In the genomic region with DNA sequence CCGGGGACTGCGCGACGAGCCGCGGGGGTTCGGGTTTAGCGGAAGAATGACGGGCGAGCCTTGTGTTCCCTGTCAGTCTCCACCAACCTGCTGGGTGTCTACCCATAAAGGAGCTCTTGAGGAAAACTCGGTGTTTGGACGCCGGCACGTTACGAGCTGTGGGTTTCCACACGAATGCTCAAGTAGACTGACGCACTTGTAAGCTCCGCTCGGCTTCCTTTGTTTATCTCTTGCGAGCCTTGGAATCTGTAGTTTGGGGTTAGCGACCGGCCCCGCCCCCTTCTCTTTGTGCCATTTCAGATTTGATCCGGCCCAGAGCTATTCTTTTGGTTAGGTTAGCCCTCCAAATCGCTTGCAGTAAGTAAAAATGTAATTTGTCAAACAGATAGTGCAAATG, we compare ENCODE assay signal across 7 mouse cellular contexts. TPM values are rescaled to one million over a fixed set of nuclear protein-coding genes. Genes with fewer than 3 reads are reported as not detected.
DNase-seq lines count a peak whose midpoint lies in the region; ATAC-seq and TF ChIP-seq lines count a peak whose summit lies in the region.

No protein-coding gene starts in this region.

- peak; percentile 71 for DNase-seq in thymus, postnatal 4 days
- DNase-seq in thymus, postnatal 36 days = no peak
- peak; percentile 47 for DNase-seq in c-Kit-negative CD71-positive TER-119-positive erythroid progenitor cells, embryonic 14.5 days (ENCODE audit: low read depth, low spot score)
- DNase-seq in hindbrain, embryonic 10.5 days (ENCODE audit: low spot score) = no peak
- peak; percentile 41 to 57 (median 47) for DNase-seq in liver, embryonic 14.5 days (ENCODE audit: low read depth in 3 of 3, low spot score in 3 of 3)
- no peak for DNase-seq in cerebellum, postnatal 14 days

- peak overlapping the region; percentile 95 for H3K27ac ChIP-seq in hindbrain, embryonic 10.5 days
- H3K27ac ChIP-seq in liver, embryonic 14.5 days = peak overlapping the region; percentile 81
- H3K27ac ChIP-seq in neural tube, embryonic 14.5 days (ENCODE audit: low read depth, low read length) = peak overlapping the region; percentile 90

- TF ChIP-seq EP300 in liver, embryonic 14.5 days (IDR thresholded peaks at IDR 0.05; ENCODE audit: low read depth) = no peak

- H3K9me3 ChIP-seq in hindbrain, embryonic 10.5 days = no peaks in the 10 kb centered on the region
- H3K9me3 ChIP-seq in liver, embryonic 14.5 days (ENCODE audit: control insufficient read depth, low read length) = no peaks in the 10 kb centered on the region
- H3K9me3 ChIP-seq in neural tube, embryonic 14.5 days (ENCODE audit: control insufficient read depth, low read length) = no peaks in the 10 kb centered on the region

- no peak for TF ChIP-seq CTCF in liver, embryonic 14.5 days (IDR thresholded peaks at IDR 0.05; ENCODE audit: low read depth)

- peak overlapping the region; percentile 83 for H3K9ac ChIP-seq in liver, embryonic 14.5 days (replicated peaks)
- peak overlapping the region; percentile 79 for H3K9ac ChIP-seq in neural tube, embryonic 14.5 days (replicated peaks; ENCODE audit: low read depth, low read length)

- H3K27me3 ChIP-seq in hindbrain, embryonic 10.5 days (ENCODE audit: insufficient read depth, poor library complexity, severe bottlenecking) = no peaks in the 10 kb centered on the region
- no peaks in the 10 kb centered on the region for H3K27me3 ChIP-seq in liver, embryonic 14.5 days (ENCODE audit: control insufficient read depth, insufficient read depth, low read length)
- no peaks in the 10 kb centered on the region for H3K27me3 ChIP-seq in neural tube, embryonic 14.5 days (ENCODE audit: control insufficient read depth, insufficient read depth, low read length)

- under 1% methylated on average over 25 of the region's 25 CpGs for WGBS in hindbrain, embryonic 10.5 days
- under 1% methylated on average over 25 of the region's 25 CpGs for WGBS in liver, embryonic 14.5 days (ENCODE audit: insufficient replicate concordance)
- under 1% methylated on average over 25 of the region's 25 CpGs for WGBS in neural tube, embryonic 14.5 days

- no peaks in the 10 kb centered on the region for H3K36me3 ChIP-seq in hindbrain, embryonic 10.5 days
- no peaks in the 10 kb centered on the region for H3K36me3 ChIP-seq in liver, embryonic 14.5 days (replicated peaks; ENCODE audit: control insufficient read depth, insufficient read depth, low read depth)
- no peaks in the 10 kb centered on the region for H3K36me3 ChIP-seq in neural tube, embryonic 14.5 days (ENCODE audit: control insufficient read depth, insufficient read depth, low read length)

- peak overlapping the region; percentile 84 for H3K4me3 ChIP-seq in hindbrain, embryonic 10.5 days
- peak overlapping the region; percentile 95 to 97 for H3K4me3 ChIP-seq in liver, embryonic 14.5 days (ENCODE audit: insufficient read depth in 1 of 2, low read depth in 2 of 2, low read length in 2 of 2)
- H3K4me3 ChIP-seq in neural tube, embryonic 14.5 days (ENCODE audit: low read depth, low read length) = peak overlapping the region; percentile 61

- peaks cover 16% of the 10 kb centered on the region for H3K4me1 ChIP-seq in hindbrain, embryonic 10.5 days (replicated peaks)
- H3K4me1 ChIP-seq in liver, embryonic 14.5 days (replicated peaks; ENCODE audit: control insufficient read depth in 2 of 2, insufficient read depth in 2 of 2, low read length in 1 of 2) = peaks cover 6 to 13% of the 10 kb centered on the region in 2 experiments
- H3K4me1 ChIP-seq in neural tube, embryonic 14.5 days (ENCODE audit: control insufficient read depth, insufficient read depth, low read length) = peaks cover 18% of the 10 kb centered on the region

- H3K4me2 ChIP-seq in liver, embryonic 14.5 days (ENCODE audit: low read depth) = peak overlapping the region; percentile 82
- H3K4me2 ChIP-seq in neural tube, embryonic 14.5 days (ENCODE audit: low read depth, low read length) = peak overlapping the region; percentile 65

- peak; percentile 17; the same call in 1 of the 2 replicates for ATAC-seq in liver, embryonic 14.5 days (ENCODE audit: insufficient read depth)
- peak; percentile 61; the same call in 1 of the 2 replicates for ATAC-seq in neural tube, embryonic 14.5 days (ENCODE audit: low read depth)

RNA-seq across cellular contexts. Expression of a gene that starts 0.6 kb away (rescaled TPM):
- polyA plus RNA-seq in hindbrain, embryonic 10.5 days (2016; fragmentation: Nextera tagmentation; extraction: Ambion mirVana) = 15.4 and 19.0 TPM in 2 replicates
- 1.5 and 2.2 TPM in 2 replicates for polyA plus RNA-seq in liver, embryonic 14.5 days (2012; rRNA removed)
- polyA plus RNA-seq in liver, embryonic 14.5 days (2014; fragmentation: Nextera tagmentation; extraction: Ambion mirVana) = 3.2 and 3.4 TPM in 2 replicates
- 50.0 and 54.4 TPM in 2 replicates for polyA plus RNA-seq in neural tube, embryonic 14.5 days (2014; fragmentation: Nextera tagmentation; extraction: Ambion mirVana)

RNA-seq across cellular contexts. Expression of a gene that starts 10.8 kb away (rescaled TPM):
- polyA plus RNA-seq in hindbrain, embryonic 10.5 days (2016; fragmentation: Nextera tagmentation; extraction: Ambion mirVana) = 188 and 197 TPM in 2 replicates
- polyA plus RNA-seq in liver, embryonic 14.5 days (2012; rRNA removed) = 58.8 and 65.7 TPM in 2 replicates
- polyA plus RNA-seq in liver, embryonic 14.5 days (2014; fragmentation: Nextera tagmentation; extraction: Ambion mirVana) = 92.0 and 108 TPM in 2 replicates
- polyA plus RNA-seq in neural tube, embryonic 14.5 days (2014; fragmentation: Nextera tagmentation; extraction: Ambion mirVana) = 76.4 and 82.2 TPM in 2 replicates

Comparison
In these comparisons a context has a peak if more than half of its experiments do, and no peak if none do; other contexts are left out.
1. DNase-seq: peak in thymus, postnatal 4 days (single experiment), c-Kit-negative CD71-positive TER-119-positive erythroid progenitor cells, embryonic 14.5 days (single experiment) and liver, embryonic 14.5 days (3 of 3); none in thymus, postnatal 36 days (0 of 2), hindbrain, embryonic 10.5 days (single experiment) and cerebellum, postnatal 14 days (0 of 2).
2. Peak in every context shown above with its lines, with median percentiles within 50 percentile points of each other: H3K27ac ChIP-seq and H3K4me3 ChIP-seq.